Mouse (Mus musculus): Measurements from ENCODE around the gene Cep128. TPM values are rescaled to one million over a fixed set of nuclear protein-coding genes. Genes with fewer than 3 reads are reported as not detected.

Gene Cep128
- polyA plus RNA-seq, 1 experiment from 2014 or later = 12.9 TPM

DNA sequence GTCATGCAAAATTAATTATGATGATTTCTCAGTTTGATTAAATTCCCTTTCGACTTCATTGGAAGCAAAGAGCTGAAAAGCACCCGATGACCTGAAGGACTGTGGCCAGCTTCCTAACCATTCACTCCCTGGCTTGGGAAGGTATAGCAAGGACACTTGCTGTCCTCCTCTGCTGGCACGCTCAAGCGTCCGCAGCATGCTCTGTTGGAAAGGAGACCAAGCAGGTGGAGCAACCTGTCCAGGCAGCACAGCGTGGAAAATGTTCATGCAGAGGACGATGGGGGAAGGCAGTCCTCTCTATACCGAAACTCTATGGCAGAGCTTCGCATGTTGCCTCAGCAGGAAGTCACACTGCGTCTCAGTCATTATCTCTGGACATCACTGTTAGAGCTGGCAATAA, 327.3 kb downstream of the Cep128 start:
- H3K36me3 ChIP-seq (ENCODE audit: control insufficient read depth, insufficient read depth, low read length) = no peaks in the 10 kb centered on the region
- H3K27ac ChIP-seq (ENCODE audit: low read depth, low read length) = no peak overlapping the region
- H3K4me2 ChIP-seq (ENCODE audit: low read depth, low read length, severe bottlenecking) = no peak overlapping the region
- no peaks in the 10 kb centered on the region for H3K4me1 ChIP-seq (replicated peaks; ENCODE audit: control insufficient read depth, insufficient read depth, low read length)
- H3K4me3 ChIP-seq (ENCODE audit: low read depth, low read length) = no peak overlapping the region
- H3K9ac ChIP-seq (ENCODE audit: low read length) = no peak overlapping the region
- 88% methylated on average over 10 of the region's 10 CpGs for WGBS
- no peaks in the 10 kb centered on the region for H3K9me3 ChIP-seq (ENCODE audit: control insufficient read depth, low read length)
- no peaks in the 10 kb centered on the region for H3K27me3 ChIP-seq (ENCODE audit: control insufficient read depth, insufficient read depth, low read length)
- no peak for ATAC-seq (replicated peaks; ENCODE audit: low FRiP score)
- DNase-seq (ENCODE audit: low spot score) = no peak

DNA sequence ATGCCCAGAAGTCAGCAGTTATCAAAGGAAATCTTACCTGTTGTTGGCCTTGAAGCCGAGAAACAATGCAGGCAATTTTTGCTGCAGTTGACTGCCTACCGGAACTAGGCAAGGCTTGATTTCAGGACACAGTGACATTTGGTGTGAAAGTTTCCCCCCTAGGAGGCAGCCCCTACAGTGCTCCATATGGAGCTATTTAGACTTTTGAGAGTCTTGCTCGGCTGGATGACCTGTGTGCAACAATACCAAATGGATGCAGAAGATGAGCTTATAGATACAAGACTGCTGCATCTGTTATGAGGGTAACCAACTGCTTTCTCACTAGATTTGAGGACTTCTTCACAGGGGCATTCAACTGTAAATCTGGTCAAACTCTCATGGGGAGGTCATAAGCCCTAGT, 331.9 kb downstream of the Cep128 start:
- H3K4me1 ChIP-seq (replicated peaks; ENCODE audit: control insufficient read depth, insufficient read depth, low read length) = no peaks in the 10 kb centered on the region
- 88% methylated on average over 3 of the region's 3 CpGs for WGBS
- no peaks in the 10 kb centered on the region for H3K9me3 ChIP-seq (ENCODE audit: control insufficient read depth, low read length)
- no peaks in the 10 kb centered on the region for H3K36me3 ChIP-seq (ENCODE audit: control insufficient read depth, insufficient read depth, low read length)
- H3K27ac ChIP-seq (ENCODE audit: low read depth, low read length) = no peak overlapping the region
- no peak overlapping the region for H3K9ac ChIP-seq (ENCODE audit: low read length)
- DNase-seq (ENCODE audit: low spot score) = no peak
- H3K27me3 ChIP-seq (ENCODE audit: control insufficient read depth, insufficient read depth, low read length) = no peaks in the 10 kb centered on the region
- no peak overlapping the region for H3K4me2 ChIP-seq (ENCODE audit: low read depth, low read length, severe bottlenecking)
- no peak for ATAC-seq (replicated peaks; ENCODE audit: low FRiP score)
- H3K4me3 ChIP-seq (ENCODE audit: low read depth, low read length) = no peak overlapping the region

DNA sequence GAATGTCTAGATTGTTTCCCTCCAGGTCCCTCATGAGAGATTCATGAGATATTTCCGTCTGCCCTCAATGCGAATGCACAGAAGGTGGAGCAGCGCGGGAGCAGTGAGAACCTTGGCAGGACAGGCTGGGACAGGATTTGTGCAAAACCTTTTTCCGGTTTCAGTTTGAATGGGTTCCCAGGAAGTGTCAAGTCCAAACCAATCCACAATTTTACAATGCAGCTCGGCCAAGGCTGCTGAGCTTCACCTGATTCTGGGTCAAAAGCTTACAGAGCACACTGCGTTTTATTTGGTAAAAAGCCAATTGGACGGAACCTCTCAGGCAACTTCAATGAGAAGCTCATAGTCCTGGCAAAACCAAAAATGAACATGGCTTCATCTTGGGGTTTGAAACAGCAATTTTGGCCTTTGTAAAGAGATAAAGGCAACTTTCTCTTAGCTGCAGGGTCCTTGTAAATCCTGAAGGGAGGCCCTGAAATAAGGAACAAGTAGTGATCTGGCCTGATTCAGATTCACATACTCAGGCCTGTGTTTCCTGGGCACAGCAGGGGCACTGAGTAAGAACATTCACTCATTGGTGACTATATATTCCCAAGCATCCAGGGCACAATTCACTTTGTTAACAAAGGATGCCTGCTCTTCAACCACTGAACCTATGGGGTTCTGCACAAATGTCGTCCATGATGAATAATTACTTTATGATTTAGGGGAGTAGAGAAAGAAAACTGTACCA, 333.4 kb downstream of the Cep128 start:
- H3K4me1 ChIP-seq (replicated peaks; ENCODE audit: control insufficient read depth, insufficient read depth, low read length) = no peaks in the 10 kb centered on the region
- 92% methylated on average over 9 of the region's 9 CpGs for whole genome bisulfite sequencing
- H3K9me3 ChIP-seq (ENCODE audit: control insufficient read depth, low read length) = no peaks in the 10 kb centered on the region
- no peak overlapping the region for H3K27ac ChIP-seq (ENCODE audit: low read depth, low read length)
- H3K27me3 ChIP-seq (ENCODE audit: control insufficient read depth, insufficient read depth, low read length) = no peaks in the 10 kb centered on the region
- ATAC-seq (replicated peaks; ENCODE audit: low FRiP score) (no peak), DNase-seq (ENCODE audit: low spot score) (no peak)
- H3K4me3 ChIP-seq (ENCODE audit: low read depth, low read length) = no peak overlapping the region
- no peak overlapping the region for H3K9ac ChIP-seq (ENCODE audit: low read length)
- no peaks in the 10 kb centered on the region for H3K36me3 ChIP-seq (ENCODE audit: control insufficient read depth, insufficient read depth, low read length)
- H3K4me2 ChIP-seq (ENCODE audit: low read depth, low read length, severe bottlenecking) = no peak overlapping the region

DNA sequence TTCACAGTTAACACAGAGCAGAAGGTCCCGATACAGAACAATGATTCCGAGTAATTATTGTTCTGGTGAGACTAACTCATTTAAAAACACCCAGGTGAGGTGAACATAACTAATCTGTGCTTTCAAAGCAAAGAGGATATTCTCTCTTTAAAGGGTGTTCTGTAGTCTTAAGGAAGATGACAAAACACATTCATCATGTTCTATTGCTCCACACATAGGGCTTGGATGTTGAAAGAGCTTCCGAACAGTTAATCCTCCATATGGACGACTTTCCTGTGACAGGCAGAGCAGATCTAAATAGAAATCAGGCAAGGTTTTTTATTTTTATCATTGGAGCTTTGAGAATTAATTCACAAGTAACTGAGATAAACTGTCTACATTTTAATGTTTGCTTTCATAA, 342.8 kb downstream of the Cep128 start:
- Histone ChIP-seq H3K9me3 (ENCODE audit: control insufficient read depth, low read length) (no peaks in the 10 kb centered on the region), H3K4me1 (replicated peaks; ENCODE audit: control insufficient read depth, insufficient read depth, low read length) (no peaks in the 10 kb centered on the region), H3K36me3 (ENCODE audit: control insufficient read depth, insufficient read depth, low read length) (no peaks in the 10 kb centered on the region), H3K4me2 (ENCODE audit: low read depth, low read length, severe bottlenecking) (no peak overlapping the region), H3K27me3 (ENCODE audit: control insufficient read depth, insufficient read depth, low read length) (no peaks in the 10 kb centered on the region), H3K4me3 (ENCODE audit: low read depth, low read length) (no peak overlapping the region), H3K27ac (ENCODE audit: low read depth, low read length) (no peak overlapping the region), H3K9ac (ENCODE audit: low read length) (no peak overlapping the region)
- DNase-seq (ENCODE audit: low spot score) (no peak), ATAC-seq (replicated peaks; ENCODE audit: low FRiP score) (no peak)
- WGBS = 88% methylated on average over 4 of the region's 4 CpGs

DNA sequence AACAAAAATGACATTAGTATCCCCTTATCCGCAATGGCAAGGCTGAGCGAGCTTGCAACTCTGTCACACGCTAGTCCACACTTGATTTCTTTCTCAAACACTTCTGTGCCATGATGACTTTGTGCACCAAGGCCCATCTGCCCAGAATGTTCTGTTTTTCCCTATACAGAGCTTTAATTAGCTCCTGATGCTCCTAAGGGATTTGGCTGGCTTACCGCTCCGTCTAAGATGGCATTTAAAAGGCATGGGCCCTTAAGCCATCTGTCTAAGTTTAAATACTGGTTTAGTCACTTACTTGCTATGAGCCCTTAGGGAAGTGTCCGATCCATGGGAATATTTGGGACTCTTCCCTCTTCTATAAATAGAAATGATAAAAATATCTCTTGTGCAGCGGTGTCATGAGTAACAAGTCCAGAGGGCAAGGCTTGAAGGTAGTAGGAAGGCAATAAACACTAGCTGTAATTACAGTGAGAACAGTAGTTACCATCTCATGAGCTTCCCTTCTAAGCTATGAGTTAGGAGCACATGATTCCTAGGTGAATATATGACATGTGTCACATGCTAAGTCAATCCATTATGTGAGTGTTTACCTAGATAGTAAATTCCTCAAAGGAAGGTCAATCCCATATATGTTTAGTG, 343.8 kb downstream of the Cep128 start:
- Histone ChIP-seq H3K36me3 (ENCODE audit: control insufficient read depth, insufficient read depth, low read length) (no peaks in the 10 kb centered on the region), H3K4me3 (ENCODE audit: low read depth, low read length) (no peak overlapping the region), H3K9ac (ENCODE audit: low read length) (no peak overlapping the region), H3K27ac (ENCODE audit: low read depth, low read length) (no peak overlapping the region), H3K4me2 (ENCODE audit: low read depth, low read length, severe bottlenecking) (no peak overlapping the region), H3K4me1 (replicated peaks; ENCODE audit: control insufficient read depth, insufficient read depth, low read length) (no peaks in the 10 kb centered on the region), H3K27me3 (ENCODE audit: control insufficient read depth, insufficient read depth, low read length) (no peaks in the 10 kb centered on the region), H3K9me3 (ENCODE audit: control insufficient read depth, low read length) (no peaks in the 10 kb centered on the region)
- ATAC-seq (replicated peaks; ENCODE audit: low FRiP score) = no peak
- 83% methylated on average over 7 of the region's 7 CpGs for WGBS
- no peak for DNase-seq (ENCODE audit: low spot score)

DNA sequence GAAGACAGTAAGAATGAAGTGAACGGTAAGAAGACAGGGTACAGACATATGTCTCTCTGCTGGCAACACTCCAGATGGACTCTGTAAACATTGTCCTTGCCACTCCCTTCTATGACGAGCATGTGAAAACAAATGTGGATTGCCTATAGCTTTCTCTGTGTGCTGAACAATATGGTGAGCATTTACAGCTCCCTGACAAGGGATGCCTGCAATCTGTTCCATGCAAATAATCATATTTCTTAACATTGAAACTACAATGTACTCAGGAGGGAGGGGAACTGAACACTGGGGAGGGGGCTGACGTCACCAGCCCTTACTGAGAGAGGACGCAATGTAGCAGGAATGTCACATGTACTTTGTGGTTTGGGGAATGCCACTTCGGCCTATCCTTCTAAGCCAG, 355.1 kb downstream of the Cep128 start:
- H3K27me3 ChIP-seq (ENCODE audit: control insufficient read depth, insufficient read depth, low read length) = no peaks in the 10 kb centered on the region
- no peaks in the 10 kb centered on the region for H3K9me3 ChIP-seq (ENCODE audit: control insufficient read depth, low read length)
- H3K4me1 ChIP-seq (replicated peaks; ENCODE audit: control insufficient read depth, insufficient read depth, low read length) = no peaks in the 10 kb centered on the region
- H3K9ac ChIP-seq (ENCODE audit: low read length) = no peak overlapping the region
- H3K4me3 ChIP-seq (ENCODE audit: low read depth, low read length) = no peak overlapping the region
- H3K36me3 ChIP-seq (ENCODE audit: control insufficient read depth, insufficient read depth, low read length) = no peaks in the 10 kb centered on the region
- no peak overlapping the region for H3K27ac ChIP-seq (ENCODE audit: low read depth, low read length)
- H3K4me2 ChIP-seq (ENCODE audit: low read depth, low read length, severe bottlenecking) = no peak overlapping the region
- 90% methylated on average over 5 of the region's 5 CpGs for WGBS
- ATAC-seq (replicated peaks; ENCODE audit: low FRiP score) (no peak), DNase-seq (ENCODE audit: low spot score) (no peak)

DNA sequence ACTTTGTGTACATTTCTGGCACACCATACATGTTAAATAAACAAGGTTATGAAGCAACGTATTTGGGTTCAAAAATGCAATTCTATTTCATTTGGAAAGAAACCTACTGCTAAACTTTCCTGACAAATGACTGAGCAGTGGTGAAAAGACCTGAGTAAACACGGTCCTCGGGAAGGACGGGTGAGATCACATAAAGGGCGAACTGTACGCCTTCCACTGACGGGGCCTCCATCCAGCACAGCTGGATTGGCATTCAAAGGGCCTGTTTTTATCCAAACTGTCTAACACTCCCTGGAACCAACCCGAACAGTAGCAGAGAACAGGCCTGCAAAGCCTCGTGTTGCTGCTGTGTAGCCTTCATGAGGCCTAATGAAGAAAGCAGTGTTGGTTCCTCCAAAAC, 356.5 kb downstream of the Cep128 start:
- Histone ChIP-seq H3K36me3 (ENCODE audit: control insufficient read depth, insufficient read depth, low read length) (no peaks in the 10 kb centered on the region), H3K27me3 (ENCODE audit: control insufficient read depth, insufficient read depth, low read length) (no peaks in the 10 kb centered on the region), H3K4me1 (replicated peaks; ENCODE audit: control insufficient read depth, insufficient read depth, low read length) (no peaks in the 10 kb centered on the region), H3K4me2 (ENCODE audit: low read depth, low read length, severe bottlenecking) (no peak overlapping the region), H3K9me3 (ENCODE audit: control insufficient read depth, low read length) (no peaks in the 10 kb centered on the region), H3K27ac (ENCODE audit: low read depth, low read length) (no peak overlapping the region), H3K9ac (ENCODE audit: low read length) (no peak overlapping the region), H3K4me3 (ENCODE audit: low read depth, low read length) (no peak overlapping the region)
- no peak for DNase-seq (ENCODE audit: low spot score)
- ATAC-seq (replicated peaks; ENCODE audit: low FRiP score) = no peak
- WGBS = 90% methylated on average over 9 of the region's 9 CpGs

DNA sequence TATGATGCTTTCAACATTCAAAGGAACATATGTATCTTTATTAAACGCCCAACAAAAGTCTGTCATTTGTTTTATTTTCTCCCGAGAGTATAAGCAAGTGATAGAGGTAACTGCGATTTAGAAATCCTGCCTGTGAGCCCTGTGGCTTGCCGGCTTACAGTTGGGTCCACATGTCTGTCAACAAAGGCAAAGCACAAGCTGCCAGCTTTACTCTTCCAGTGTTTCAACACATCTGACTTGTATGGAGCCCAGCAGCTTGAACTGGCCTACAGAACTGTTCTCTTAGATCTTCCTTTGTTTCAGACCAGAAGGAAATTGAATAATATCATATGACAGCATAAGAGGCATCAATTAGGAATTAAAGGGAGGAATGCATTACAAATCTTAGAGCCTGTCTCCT, 357.1 kb downstream of the Cep128 start:
- ATAC-seq (replicated peaks; ENCODE audit: low FRiP score) = no peak
- 85% methylated on average over 4 of the region's 4 CpGs for WGBS
- no peaks in the 10 kb centered on the region for H3K36me3 ChIP-seq (ENCODE audit: control insufficient read depth, insufficient read depth, low read length)

DNA sequence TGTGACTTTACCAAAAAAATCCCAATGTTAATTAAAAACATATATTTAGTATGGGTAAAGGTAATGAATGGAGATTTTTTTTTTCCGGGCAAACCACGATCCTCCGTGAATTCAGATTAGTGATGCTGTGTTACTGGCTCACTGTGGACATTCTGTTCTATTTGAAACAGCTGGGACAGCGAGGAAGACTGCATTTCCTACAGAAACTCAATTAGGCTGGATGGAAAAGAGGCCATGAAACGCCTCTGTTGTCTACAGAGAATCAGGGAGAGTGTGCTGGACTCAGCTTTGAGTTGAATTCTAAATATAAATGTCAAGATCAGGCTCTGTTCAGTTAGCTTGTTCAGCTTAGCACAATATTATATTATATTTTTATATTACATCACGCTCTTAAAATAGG, 369.1 kb downstream of the Cep128 start:
- H3K27me3 ChIP-seq (ENCODE audit: control insufficient read depth, insufficient read depth, low read length) = no peaks in the 10 kb centered on the region
- no peaks in the 10 kb centered on the region for H3K4me1 ChIP-seq (replicated peaks; ENCODE audit: control insufficient read depth, insufficient read depth, low read length)
- H3K9ac ChIP-seq (ENCODE audit: low read length) = no peak overlapping the region
- H3K9me3 ChIP-seq (ENCODE audit: control insufficient read depth, low read length) = no peaks in the 10 kb centered on the region
- H3K4me2 ChIP-seq (ENCODE audit: low read depth, low read length, severe bottlenecking) = no peak overlapping the region
- no peaks in the 10 kb centered on the region for H3K36me3 ChIP-seq (ENCODE audit: control insufficient read depth, insufficient read depth, low read length)
- no peak overlapping the region for H3K4me3 ChIP-seq (ENCODE audit: low read depth, low read length)
- H3K27ac ChIP-seq (ENCODE audit: low read depth, low read length) = no peak overlapping the region
- ATAC-seq (replicated peaks; ENCODE audit: low FRiP score) = no peak
- 70% methylated on average over 6 of the region's 6 CpGs for whole genome bisulfite sequencing
- no peak for DNase-seq (ENCODE audit: low spot score)

More for the DNA sequence above, 357.1 kb downstream of the Cep128 start:
- Histone ChIP-seq H3K4me1 (replicated peaks; ENCODE audit: control insufficient read depth, insufficient read depth, low read length) (no peaks in the 10 kb centered on the region), H3K27ac (ENCODE audit: low read depth, low read length) (no peak overlapping the region), H3K27me3 (ENCODE audit: control insufficient read depth, insufficient read depth, low read length) (no peaks in the 10 kb centered on the region), H3K4me2 (ENCODE audit: low read depth, low read length, severe bottlenecking) (no peak overlapping the region), H3K4me3 (ENCODE audit: low read depth, low read length) (no peak overlapping the region), H3K9ac (ENCODE audit: low read length) (no peak overlapping the region), H3K9me3 (ENCODE audit: control insufficient read depth, low read length) (no peaks in the 10 kb centered on the region)
- no peak for DNase-seq (ENCODE audit: low spot score)

All from forebrain, embryonic 11.5 days (tissue).